Mouse (Mus musculus) forebrain, embryonic 13.5 days (tissue): Measurements from ENCODE around the gene Msrb2. TPM values are rescaled to one million over a fixed set of nuclear protein-coding genes. Genes with fewer than 3 reads are reported as not detected.

Experiments used
- ATAC-seq: fragments of 200-750 bp; cut with Nextera tagmentation; 2 replicates; pipeline ENCODE4 v1.8.0; 2017
- H3K27ac ChIP-seq: fragments of 300-500 bp; sonication (generic); 2 replicates; pipeline ENCODE4 v1.5.1; 2015; ENCODE audit warnings: inconsistent platforms, mild to moderate bottlenecking, moderate library complexity
- H3K27me3 ChIP-seq: fragments of 300-500 bp; sonication (generic); 2 replicates; pipeline ENCODE4 v1.6.1; 2015; ENCODE audit warnings: mild to moderate bottlenecking, inconsistent platforms
- H3K36me3 ChIP-seq: fragments of 300-500 bp; sonication (generic); 2 replicates; pipeline ENCODE4 v1.6.1; 2015; ENCODE audit warnings: mild to moderate bottlenecking, inconsistent platforms; ENCODE audit not compliant: poor library complexity, severe bottlenecking
- H3K4me1 ChIP-seq: fragments of 300-500 bp; sonication (generic); 2 replicates; pipeline ENCODE4 v1.6.1; 2015; ENCODE audit warnings: inconsistent platforms
- H3K4me2 ChIP-seq: fragments of 300-500 bp; sonication (generic); 2 replicates; pipeline ENCODE4 v1.6.1; 2015; ENCODE audit warnings: inconsistent platforms, mild to moderate bottlenecking, moderate library complexity
- H3K4me3 ChIP-seq: fragments of 300-500 bp; sonication (generic); 2 replicates; pipeline ENCODE4 v1.5.1; 2015; ENCODE audit warnings: mild to moderate bottlenecking, inconsistent platforms
- H3K9ac ChIP-seq: fragments of 300-500 bp; sonication (generic); 2 replicates; pipeline ENCODE4 v1.6.1; 2015; ENCODE audit warnings: mild to moderate bottlenecking, inconsistent platforms
- H3K9me3 ChIP-seq: fragments of 300-500 bp; sonication (generic); replicated peaks from 2 replicates; pipeline ENCODE4 v1.6.1; 2016; ENCODE audit warnings: inconsistent platforms
- WGBS: fragments of 180-500 bp; shearing (Covaris S2); methylation state at CpG from one replicate; pipeline ENCODE4 v1.1.7; 2015; 5-methylcytosine and 5-hydroxymethylcytosine counted together
- polyA plus RNA-seq: library from polyadenylated mRNA; unstranded; fragments of >200 nt; fragmentation: Nextera tagmentation; extraction: Ambion mirVana; gene quantifications from 2 replicates; pipeline ENCODE4 v1.2.1, GENCODE M21; 2015

The Msrb2 gene
- 9.8 and 10.3 TPM in 2 replicates for polyA plus RNA-seq

- H3K27me3 ChIP-seq: no peaks in the 10 kb centered on the region
- H3K36me3 ChIP-seq: no peaks in the 10 kb centered on the region
- H3K4me3 ChIP-seq: peak within 1 kb of the TSS; percentile 71
- no peaks in the 10 kb centered on the region for H3K9me3 ChIP-seq
- peak within 1 kb of the TSS; percentile 73 for H3K9ac ChIP-seq
- H3K27ac ChIP-seq: no peak within 1 kb of the TSS
- H3K4me2 ChIP-seq: peak within 1 kb of the TSS; percentile 71
- no peaks in the 10 kb centered on the region for H3K4me1 ChIP-seq
- under 1% methylated on average over 37 of the region's 39 CpGs for WGBS
- ATAC-seq: peak; percentile 86
Measured at GRCm38 (mm10) chr2:19371390-19372158, at the start of gene Msrb2. Msrb2 (plus strand) TSS chr2:19371440.

- Histone ChIP-seq H3K4me2 (no peak overlapping the region), H3K27ac (no peak overlapping the region), H3K4me3 (no peak overlapping the region), H3K9ac (no peak overlapping the region), H3K4me1 (no peaks in the 10 kb centered on the region), H3K9me3 (no peaks in the 10 kb centered on the region), H3K36me3 (no peaks in the 10 kb centered on the region), H3K27me3 (no peaks in the 10 kb centered on the region)
- 67% methylated on average over 9 of the region's 9 CpGs for WGBS
- ATAC-seq: peak; percentile 45; the same call in 1 of the 2 replicates
Measured at GRCm38 (mm10) chr2:19322448-19322847, 48.8 kb upstream of the Msrb2 start.

- no peak for ATAC-seq
- no peak overlapping the region for H3K4me2 ChIP-seq
- no peak overlapping the region for H3K4me3 ChIP-seq
- no peak overlapping the region for H3K27ac ChIP-seq
- H3K9me3 ChIP-seq: no peaks in the 10 kb centered on the region
- no peak overlapping the region for H3K9ac ChIP-seq
- H3K27me3 ChIP-seq: no peaks in the 10 kb centered on the region
- H3K4me1 ChIP-seq: no peaks in the 10 kb centered on the region
- 73% methylated on average over 1 of the region's 1 CpGs for WGBS
- no peaks in the 10 kb centered on the region for H3K36me3 ChIP-seq
Measured at GRCm38 (mm10) chr2:19326376-19326775, 44.9 kb upstream of the Msrb2 start.

GRCm38 (mm10) chr2:19327811-19328210 is 43.4 kb upstream of the Msrb2 start:
- no peak overlapping the region for H3K27ac ChIP-seq
- H3K4me3 ChIP-seq: no peak overlapping the region
- H3K27me3 ChIP-seq: no peaks in the 10 kb centered on the region; the same call in 1 of the 2 replicates
- H3K9me3 ChIP-seq: no peaks in the 10 kb centered on the region
- H3K36me3 ChIP-seq: no peaks in the 10 kb centered on the region
- no peak for ATAC-seq
- WGBS: 85% methylated on average over 4 of the region's 4 CpGs
- H3K9ac ChIP-seq: no peak overlapping the region
- no peak overlapping the region for H3K4me2 ChIP-seq
- H3K4me1 ChIP-seq: no peaks in the 10 kb centered on the region

GRCm38 (mm10) chr2:19343901-19344635 is 27.2 kb upstream of the Msrb2 start:
- Histone ChIP-seq H3K36me3 (no peaks in the 10 kb centered on the region), H3K4me1 (peaks cover 4% of the 10 kb centered on the region; the same call in 1 of the 2 replicates), H3K27ac (no peak overlapping the region), H3K4me2 (peak overlapping the region; percentile 46), H3K27me3 (peaks cover 6% of the 10 kb centered on the region; the same call in 1 of the 2 replicates), H3K9ac (no peak overlapping the region), H3K9me3 (no peaks in the 10 kb centered on the region), H3K4me3 (peak overlapping the region; percentile 13; the same call in 1 of the 2 replicates)
- 51% methylated on average over 10 of the region's 10 CpGs for WGBS
- ATAC-seq: peak; percentile 57; the same call in 1 of the 2 replicates

- Histone ChIP-seq H3K4me2 (peak overlapping the region; percentile 46), H3K9ac (peak overlapping the region; percentile 41; the same call in 1 of the 2 replicates), H3K4me1 (peaks cover 4% of the 10 kb centered on the region; the same call in 1 of the 2 replicates), H3K9me3 (no peaks in the 10 kb centered on the region), H3K4me3 (peak overlapping the region; percentile 13; the same call in 1 of the 2 replicates), H3K27me3 (peaks cover 6% of the 10 kb centered on the region; the same call in 1 of the 2 replicates), H3K27ac (no peak overlapping the region), H3K36me3 (no peaks in the 10 kb centered on the region)
- ATAC-seq: peak; percentile 90
- WGBS: 20% methylated on average over 18 of the region's 20 CpGs
Measured at GRCm38 (mm10) chr2:19344636-19345413, 26.4 kb upstream of the Msrb2 start.

GRCm38 (mm10) chr2:19345414-19345964 is 25.8 kb upstream of the Msrb2 start:
- Histone ChIP-seq H3K4me1 (peaks cover 4% of the 10 kb centered on the region; the same call in 1 of the 2 replicates), H3K4me2 (0 out of 2 replicates have a peak overlapping the region, but pooled peaks have one; percentile 46), H3K27ac (no peak overlapping the region), H3K9ac (no peak overlapping the region), H3K4me3 (no peak overlapping the region), H3K9me3 (no peaks in the 10 kb centered on the region), H3K27me3 (peaks cover 6% of the 10 kb centered on the region; the same call in 1 of the 2 replicates), H3K36me3 (no peaks in the 10 kb centered on the region)
- peak; percentile 39 for ATAC-seq
- WGBS: 75% methylated on average over 5 of the region's 5 CpGs

- H3K4me1 ChIP-seq: peaks cover 4% of the 10 kb centered on the region; the same call in 1 of the 2 replicates
- H3K9me3 ChIP-seq: no peaks in the 10 kb centered on the region
- WGBS: 91% methylated on average over 3 of the region's 3 CpGs
- H3K9ac ChIP-seq: no peak overlapping the region
- no peak overlapping the region for H3K27ac ChIP-seq
- no peak for ATAC-seq
- H3K4me2 ChIP-seq: no peak overlapping the region
- H3K27me3 ChIP-seq: peaks cover 6% of the 10 kb centered on the region; the same call in 1 of the 2 replicates
- no peaks in the 10 kb centered on the region for H3K36me3 ChIP-seq
- H3K4me3 ChIP-seq: no peak overlapping the region
Measured at GRCm38 (mm10) chr2:19348454-19348853, 22.8 kb upstream of the Msrb2 start.

- no peak overlapping the region for H3K27ac ChIP-seq
- no peak overlapping the region for H3K4me2 ChIP-seq
- H3K9ac ChIP-seq: no peak overlapping the region
- no peak for ATAC-seq
- no peaks in the 10 kb centered on the region for H3K4me1 ChIP-seq
- H3K27me3 ChIP-seq: peaks cover 6% of the 10 kb centered on the region; the same call in 1 of the 2 replicates
- 84% methylated on average over 5 of the region's 5 CpGs for WGBS
- H3K36me3 ChIP-seq: no peaks in the 10 kb centered on the region
- H3K4me3 ChIP-seq: no peak overlapping the region
- H3K9me3 ChIP-seq: no peaks in the 10 kb centered on the region
Measured at GRCm38 (mm10) chr2:19350167-19350566, 21.1 kb upstream of the Msrb2 start.

GRCm38 (mm10) chr2:19351615-19352253 is 19.5 kb upstream of the Msrb2 start:
- Histone ChIP-seq H3K27ac (no peak overlapping the region), H3K4me2 (no peak overlapping the region), H3K4me3 (no peak overlapping the region), H3K27me3 (no peaks in the 10 kb centered on the region), H3K4me1 (no peaks in the 10 kb centered on the region), H3K36me3 (no peaks in the 10 kb centered on the region), H3K9ac (no peak overlapping the region), H3K9me3 (no peaks in the 10 kb centered on the region)
- ATAC-seq: no peak
- 92% methylated on average over 1 of the region's 1 CpGs for WGBS

- Histone ChIP-seq H3K9ac (no peak overlapping the region), H3K27ac (no peak overlapping the region), H3K4me1 (no peaks in the 10 kb centered on the region), H3K36me3 (no peaks in the 10 kb centered on the region), H3K9me3 (no peaks in the 10 kb centered on the region), H3K4me2 (no peak overlapping the region), H3K27me3 (no peaks in the 10 kb centered on the region), H3K4me3 (no peak overlapping the region)
- WGBS: 92% methylated on average over 2 of the region's 2 CpGs
- no peak for ATAC-seq
Measured at GRCm38 (mm10) chr2:19353158-19353557, 18.1 kb upstream of the Msrb2 start.
